Mouse (Mus musculus): ENCODE results near the gene Slc35g1.

DNA sequence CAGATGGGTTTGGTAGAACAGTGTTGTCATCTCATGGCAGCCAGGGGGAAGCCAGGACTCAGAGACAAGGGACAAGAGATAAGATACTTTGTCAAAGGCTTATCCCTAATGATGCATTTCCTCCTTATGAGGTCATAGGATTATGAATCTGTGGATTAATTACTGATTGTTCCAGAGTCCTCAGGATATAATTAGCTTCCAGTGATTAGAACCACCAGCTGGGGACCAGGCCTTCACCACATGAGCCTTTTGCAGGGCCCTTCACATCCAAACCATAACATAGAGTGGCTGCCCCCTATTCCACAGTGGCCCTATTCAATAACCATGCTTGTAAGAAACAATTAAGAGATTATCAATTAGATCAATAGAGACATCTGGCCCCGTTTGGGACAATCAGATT, 32.4 kb upstream of the Slc35g1 start:
- TF ChIP-seq CTCF (IDR thresholded peaks at IDR 0.05; ENCODE audit: low read depth) (no peak), EP300 (IDR thresholded peaks at IDR 0.05; ENCODE audit: low read depth) (no peak)

Measured in liver, embryonic 14.5 days (tissue).